Comparison of ENCODE assay signal across 8 mouse cellular contexts in genomic region chr3:82875671-82876371, GRCm38 (mm10). TPM values are rescaled to one million over a fixed set of nuclear protein-coding genes. Genes with fewer than 3 reads are reported as not detected.
A peak's percentile ranks its signal among the peaks of the same experiment; 100 is the strongest.
DNase-seq lines count a peak whose midpoint lies in the region; ATAC-seq and TF ChIP-seq lines count a peak whose summit lies in the region.

No protein-coding gene starts in this region.

- 31% methylated on average over 69 of the region's 69 CpGs for WGBS in liver, adult 2 months
- 25% methylated on average over 51 of the region's 69 CpGs for WGBS in stomach, postnatal 0 days

- no peaks in the 10 kb centered on the region for H3K9me3 ChIP-seq in stomach, postnatal 0 days (ENCODE audit: control insufficient read depth, low read length)

- H3K4me3 ChIP-seq in gastrocnemius, adult 2 months, result peak overlapping the region; percentile 57
- peak overlapping the region; percentile 34; the same call in 1 of the 2 replicates for H3K4me3 ChIP-seq in liver, adult 2 months (ENCODE audit: insufficient read depth, low read depth, low read length)
- H3K4me3 ChIP-seq in stomach, postnatal 0 days (ENCODE audit: low read depth, low read length), result peak overlapping the region; percentile 35

- no peaks in the 10 kb centered on the region for H3K79me2 ChIP-seq in liver, adult 2 months (ENCODE audit: control insufficient read depth, insufficient read depth, low read length)

- no peak overlapping the region for H3K27ac ChIP-seq in gastrocnemius, adult 2 months
- H3K27ac ChIP-seq in liver, adult 2 months (replicated peaks; ENCODE audit: insufficient read depth, low read depth, low read length), result no peak overlapping the region
- H3K27ac ChIP-seq in stomach, postnatal 0 days (replicated peaks), result no peak overlapping the region

- 0 out of 2 replicates have a peak overlapping the region, but pooled peaks have one; percentile 4 for H3K9ac ChIP-seq in liver, adult 2 months (ENCODE audit: low read depth, low read length)
- no peak overlapping the region for H3K9ac ChIP-seq in stomach, postnatal 0 days (ENCODE audit: low read length)

- TF ChIP-seq CTCF in gastrocnemius, adult 2 months (IDR thresholded peaks at IDR 0.05), result no peak
- TF ChIP-seq CTCF in liver, adult 2 months (IDR thresholded peaks at IDR 0.05; ENCODE audit: low read depth, low read length), result no peak
- TF ChIP-seq CTCF in stomach, postnatal 0 days (IDR thresholded peaks at IDR 0.05; ENCODE audit: low read depth), result no peak

- H3K4me2 ChIP-seq in stomach, postnatal 0 days (replicated peaks; ENCODE audit: low read depth), result peak overlapping the region; percentile 51

- no peaks in the 10 kb centered on the region for H3K4me1 ChIP-seq in liver, adult 2 months (ENCODE audit: control insufficient read depth, insufficient read depth, low read length)
- no peaks in the 10 kb centered on the region for H3K4me1 ChIP-seq in stomach, postnatal 0 days (replicated peaks; ENCODE audit: control insufficient read depth, insufficient read depth)

- peak; percentile 18 for DNase-seq in gastrocnemius, adult 2 months
- no peak for DNase-seq in gastrocnemius, postnatal 25 days
- DNase-seq in urinary bladder, postnatal 25 days (ENCODE audit: low spot score), result peak; percentile 5
- no peak for DNase-seq in urinary bladder, adult 18-20 months (ENCODE audit: low spot score in 2 of 2)
- no peak for DNase-seq in liver, adult 2 months (ENCODE audit: extremely low read depth, low read depth, low spot score)
- DNase-seq in stomach, postnatal 0 days (ENCODE audit: low spot score), result no peak
- DNase-seq in adrenal gland, adult 8-10 months, result no peak
- no peak for DNase-seq in gastrocnemius, adult 8-10 months (ENCODE audit: low spot score in 2 of 2)

- TF ChIP-seq EP300 in stomach, postnatal 0 days (optimal IDR thresholded peaks at IDR 0.05), result no peak

- ATAC-seq in stomach, postnatal 0 days (ENCODE audit: low FRiP score, low TSS enrichment), result no peak

- intact Hi-C loops in gastrocnemius, adult 2 months (cut with DNase I), result no loop called here

- peaks cover 12% of the 10 kb centered on the region for H3K27me3 ChIP-seq in liver, adult 2 months (ENCODE audit: control insufficient read depth, insufficient read depth, low read length)
- H3K27me3 ChIP-seq in stomach, postnatal 0 days (ENCODE audit: control insufficient read depth, insufficient read depth, low read length), result 0 out of 2 replicates have a peak, but pooled peaks cover 5% of the 10 kb centered on the region

- H3K36me3 ChIP-seq in liver, adult 2 months (ENCODE audit: control insufficient read depth, insufficient read depth, low read length), result no peaks in the 10 kb centered on the region
- no peaks in the 10 kb centered on the region for H3K36me3 ChIP-seq in stomach, postnatal 0 days (ENCODE audit: control insufficient read depth, insufficient read depth, low read length)

- no peak for TF ChIP-seq POLR2A in liver, adult 2 months (IDR thresholded peaks at IDR 0.05; ENCODE audit: extremely low read depth, insufficient read depth, low read length)

RNA-seq across cellular contexts. Expression of gene Rbm46, which starts 0.5 kb away (rescaled TPM):
- under 1 TPM; 0.11 to 0.18 TPM for total RNA-seq in gastrocnemius, adult 2 months (2021)
- under 1 TPM; 0.20 to 0.27 TPM for total RNA-seq in gastrocnemius, postnatal 25 days (2021)
- 0.13 and 0.28 TPM in 2 replicates for total RNA-seq in liver, adult 2 months (2014; rRNA removed)
- not detected in 2 replicates for polyA plus RNA-seq in liver, adult 2 months (2012; rRNA removed)
- 1.2 and 1.5 TPM in 2 replicates for polyA plus RNA-seq in stomach, postnatal 0 days (2015; fragmentation: Nextera tagmentation; extraction: Ambion mirVana)
- total RNA-seq in adrenal gland, adult 8-10 months (2022), result under 1 TPM; 0.17 to 0.43 (median 0.28) TPM
- under 1 TPM in 1 of 4 experiments, not detected in 3; 0.13 TPM for total RNA-seq in gastrocnemius, adult 8-10 months (2022)

RNA-seq across cellular contexts. Expression of gene Lrat, which starts 28.0 kb away (rescaled TPM):
- under 1 TPM in 1 of 2 experiments, not detected in 1; 0.05 TPM for total RNA-seq in gastrocnemius, adult 2 months (2021)
- under 1 TPM; 0.05 to 0.08 TPM for total RNA-seq in gastrocnemius, postnatal 25 days (2021)
- total RNA-seq in liver, adult 2 months (2014; rRNA removed), result 12.4 and 17.9 TPM in 2 replicates
- polyA plus RNA-seq in liver, adult 2 months (2012; rRNA removed), result 3.4 and 8.0 TPM in 2 replicates
- polyA plus RNA-seq in stomach, postnatal 0 days (2015; fragmentation: Nextera tagmentation; extraction: Ambion mirVana), result 0.02 and 0.05 TPM in 2 replicates
- total RNA-seq in adrenal gland, adult 8-10 months (2022), result under 1 TPM in 2 of 4 experiments, not detected in 2; 0.03 to 0.11 TPM
- not detected for total RNA-seq in gastrocnemius, adult 8-10 months (2022)

Comparison
In these comparisons a context has a peak if more than half of its experiments do, and no peak if none do; other contexts are left out.
1. DNase-seq: peak in gastrocnemius, adult 2 months (single experiment) and urinary bladder, postnatal 25 days (single experiment); none in gastrocnemius, postnatal 25 days (single experiment), urinary bladder, adult 18-20 months (0 of 2), liver, adult 2 months (single experiment), stomach, postnatal 0 days (single experiment), adrenal gland, adult 8-10 months (single experiment) and gastrocnemius, adult 8-10 months (0 of 2).
2. RNA of gene Lrat, which starts 28.0 kb away (total RNA-seq): 12.4 to 17.9 TPM in liver, adult 2 months; 0.05 to 0.08 TPM in gastrocnemius, postnatal 25 days, 0.05 TPM in gastrocnemius, adult 2 months, 0.03 to 0.11 TPM in adrenal gland, adult 8-10 months and not detected in gastrocnemius, adult 8-10 months; every median in the first group is over 10 times any median in the second.
3. Peak in every context shown above with its lines, with median percentiles within 50 percentile points of each other: H3K4me3 ChIP-seq.